In genomic region chr9:120776456-120777001, GRCm38 (mm10) we compare ENCODE assay signal across 8 mouse cellular contexts.
DNase-seq lines count a peak whose midpoint lies in the region; ATAC-seq and TF ChIP-seq lines count a peak whose summit lies in the region.

No protein-coding gene starts in this region.

- no peak for TF ChIP-seq POLR2A in kidney, adult 2 months (IDR thresholded peaks at IDR 0.05; ENCODE audit: low read depth, low read length)

- no peak overlapping the region for H3K4me3 ChIP-seq in kidney, adult 2 months (ENCODE audit: insufficient read depth, low read depth, low read length)
- H3K4me3 ChIP-seq in lung, postnatal 0 days (ENCODE audit: low read depth, low read length): no peak overlapping the region

- peaks cover 13% of the 10 kb centered on the region for H3K4me1 ChIP-seq in kidney, adult 2 months (ENCODE audit: control insufficient read depth, insufficient read depth, low read length)
- peaks cover 22% of the 10 kb centered on the region; the same call in 1 of the 2 replicates for H3K4me1 ChIP-seq in lung, postnatal 0 days (ENCODE audit: insufficient read depth, low read depth, low read length)

- DNase-seq in urinary bladder, adult 18-20 months (ENCODE audit: low spot score in 2 of 2): peak; percentile 31 to 73
- DNase-seq in urinary bladder, adult 2 months (ENCODE audit: low spot score): no peak
- DNase-seq in fat pad, adult 2 months (ENCODE audit: extremely low read depth, low read depth, low spot score): peak; percentile 89
- DNase-seq in kidney, adult 2 months: peak; percentile 76
- peak; percentile 97 for DNase-seq in lung, postnatal 0 days (ENCODE audit: low spot score)
- DNase-seq in thymus, postnatal 36 days: peak; percentile 34 to 45
- DNase-seq in right cerebral cortex, postnatal 14 days: no peak
- no peak for DNase-seq in layer of hippocampus, adult 9-10 months (ENCODE audit: low spot score)

- TF ChIP-seq EP300 in lung, postnatal 0 days (IDR thresholded peaks at IDR 0.05): peak; percentile 99

- no peaks in the 10 kb centered on the region for H3K36me3 ChIP-seq in kidney, adult 2 months (ENCODE audit: control insufficient read depth, insufficient read depth, low read length)
- H3K36me3 ChIP-seq in lung, postnatal 0 days (ENCODE audit: insufficient read depth, low read length): no peaks in the 10 kb centered on the region

- no peak for TF ChIP-seq CTCF in kidney, adult 2 months (conservative IDR thresholded peaks at IDR 0.05; ENCODE audit: insufficient read depth, insufficient read length, low read depth, low read length)
- peak; percentile 40 for TF ChIP-seq CTCF in lung, postnatal 0 days (IDR thresholded peaks at IDR 0.05)

- 25% methylated on average over 4 of the region's 4 CpGs for WGBS in kidney, adult 2 months
- 9% methylated on average over 4 of the region's 4 CpGs for WGBS in lung, postnatal 0 days

- H3K9me3 ChIP-seq in lung, postnatal 0 days (ENCODE audit: low read length): no peaks in the 10 kb centered on the region

- peak; percentile 88 for ATAC-seq in lung, postnatal 0 days

- H3K4me2 ChIP-seq in lung, postnatal 0 days (replicated peaks; ENCODE audit: low read depth, low read length): no peak overlapping the region

- H3K27ac ChIP-seq in kidney, adult 2 months (ENCODE audit: insufficient read depth, low read depth, low read length): peak overlapping the region; percentile 51
- H3K27ac ChIP-seq in lung, postnatal 0 days (ENCODE audit: low read length): peak overlapping the region; percentile 68

- no peaks in the 10 kb centered on the region for H3K27me3 ChIP-seq in kidney, adult 2 months (replicated peaks; ENCODE audit: control insufficient read depth, insufficient read depth, low read length)
- no peaks in the 10 kb centered on the region for H3K27me3 ChIP-seq in lung, postnatal 0 days (replicated peaks; ENCODE audit: insufficient read depth, low read length)

- H3K9ac ChIP-seq in lung, postnatal 0 days (replicated peaks; ENCODE audit: low read depth): no peak overlapping the region

Comparison
In these comparisons a context has a peak if more than half of its experiments do, and no peak if none do; other contexts are left out.
1. DNase-seq: peak in urinary bladder, adult 18-20 months (2 of 2), fat pad, adult 2 months (single experiment), kidney, adult 2 months (single experiment), lung, postnatal 0 days (single experiment) and thymus, postnatal 36 days (2 of 2); none in urinary bladder, adult 2 months (single experiment), right cerebral cortex, postnatal 14 days (single experiment) and layer of hippocampus, adult 9-10 months (single experiment).